Mouse (Mus musculus) forebrain, embryonic 10.5 days (tissue): Measurements from ENCODE around the gene Slc16a5. TPM values are rescaled to one million over a fixed set of nuclear protein-coding genes. Genes with fewer than 3 reads are reported as not detected.

Source experiments
- DNase-seq: peaks from one replicate; pipeline ENCODE4 v3.0.0-alpha.2; 2017; ENCODE audit warnings: low spot score; ENCODE audit errors: extremely low spot score
- H3K27ac ChIP-seq: fragments of 300-500 bp; sonication (generic); 2 replicates; pipeline ENCODE4 v1.5.1; 2016; ENCODE audit warnings: mild to moderate bottlenecking
- H3K27me3 ChIP-seq: fragments of 300-500 bp; sonication (generic); 2 replicates; pipeline ENCODE4 v1.6.1; 2016; ENCODE audit warnings: mild to moderate bottlenecking; ENCODE audit not compliant: poor library complexity, severe bottlenecking
- H3K36me3 ChIP-seq: fragments of 300-500 bp; sonication (generic); replicated peaks from 2 replicates; pipeline ENCODE4 v1.6.1; 2016; ENCODE audit warnings: mild to moderate bottlenecking, moderate library complexity
- H3K4me1 ChIP-seq: fragments of 300-500 bp; sonication (generic); 2 replicates; pipeline ENCODE4 v1.6.1; 2016
- H3K4me3 ChIP-seq: fragments of 300-500 bp; sonication (generic); 2 replicates; pipeline ENCODE4 v1.5.1; 2016; ENCODE audit warnings: mild to moderate bottlenecking, moderate library complexity
- H3K9me3 ChIP-seq: fragments of 300-500 bp; sonication (generic); 2 replicates; pipeline ENCODE4 v1.6.1; 2016; ENCODE audit warnings: mild to moderate bottlenecking, moderate library complexity
- WGBS: fragments of 180-500 bp; shearing (Covaris S2); methylation state at CpG from one replicate; pipeline ENCODE4 v1.1.7; 2016; 5-methylcytosine and 5-hydroxymethylcytosine counted together
- microRNA-seq: library from miRNA; unstranded; fragments of <30 nt; microRNA quantifications from one replicate; pipeline ENCODE4, GENCODE M21; 2017
- polyA plus RNA-seq: library from polyadenylated mRNA; unstranded; fragments of >200 nt; fragmentation: Nextera tagmentation; extraction: Ambion mirVana; gene quantifications from 2 replicates; pipeline ENCODE4 v1.2.1, GENCODE M21; 2016

Gene Slc16a5
- polyA plus RNA-seq, 1 experiment from 2014 or later: 0.19 TPM

GRCm38 (mm10) chr11:115514238-115514663 is 52.0 kb downstream of the Slc16a5 start, which contains the start of gene Jpt1:
TSS of gene Jpt1 (minus strand) at chr11:115514387.
- H3K4me1 ChIP-seq: peaks cover 51% of the 10 kb centered on the region
- no peaks in the 10 kb centered on the region for H3K27me3 ChIP-seq
- peak; percentile 93 for DNase-seq
- peak within 1 kb of the TSS; percentile 99 for H3K27ac ChIP-seq
- under 1% methylated on average over 24 of the region's 24 CpGs for WGBS
- 0 out of 2 replicates have a peak, but pooled peaks cover 6% of the 10 kb centered on the region for H3K36me3 ChIP-seq
- H3K4me3 ChIP-seq: peak within 1 kb of the TSS; percentile 99
- H3K9me3 ChIP-seq: no peaks in the 10 kb centered on the region

DNA sequence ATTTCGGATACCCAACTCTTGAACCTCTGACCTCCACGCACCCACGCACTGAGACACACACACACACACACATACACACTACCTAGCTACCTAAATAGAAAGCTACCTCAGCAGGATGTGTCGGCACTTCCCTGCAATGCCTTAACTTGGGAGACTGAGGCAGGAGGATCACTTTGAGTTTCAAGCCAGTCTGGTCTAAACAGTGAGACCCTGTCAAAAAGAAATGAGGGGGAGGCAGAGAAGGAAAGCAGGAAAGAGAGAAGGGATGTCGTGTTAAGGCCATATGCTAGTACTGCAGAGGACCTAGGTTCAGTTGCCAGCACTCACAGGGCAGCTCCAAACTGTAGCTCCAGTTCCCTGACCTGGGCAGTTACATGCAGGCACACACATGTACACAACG is 52.7 kb downstream of the Slc16a5 start:
- no peak for DNase-seq
- 74% methylated on average over 6 of the region's 6 CpGs for WGBS
- peaks cover 47% of the 10 kb centered on the region for H3K4me1 ChIP-seq
- no peaks in the 10 kb centered on the region for H3K9me3 ChIP-seq
- peak overlapping the region; percentile 99 for H3K4me3 ChIP-seq
- H3K27me3 ChIP-seq: no peaks in the 10 kb centered on the region
- peak overlapping the region; percentile 99 for H3K27ac ChIP-seq
- H3K36me3 ChIP-seq: 0 out of 2 replicates have a peak, but pooled peaks cover 6% of the 10 kb centered on the region

DNA sequence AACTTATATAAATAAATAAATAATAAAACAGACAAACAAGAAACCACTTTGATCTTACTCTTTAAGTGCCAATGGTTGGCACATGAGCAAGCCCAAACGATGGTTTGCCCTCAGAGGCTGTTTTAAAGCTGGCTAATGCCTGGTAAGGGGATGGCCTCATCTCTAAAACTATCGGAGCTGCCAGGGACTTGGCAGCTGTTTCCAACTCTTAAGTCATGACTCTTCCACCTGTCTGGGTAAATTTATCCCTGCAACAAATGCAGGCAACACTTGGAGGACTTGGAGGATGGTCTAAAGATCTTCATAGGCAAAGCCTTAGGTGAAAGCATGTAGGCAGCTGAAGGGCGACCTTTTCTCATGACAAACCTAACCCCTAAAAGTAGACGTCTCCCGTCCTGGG is 54.7 kb downstream of the Slc16a5 start:
- peaks cover 15% of the 10 kb centered on the region for H3K36me3 ChIP-seq
- H3K27me3 ChIP-seq: no peaks in the 10 kb centered on the region
- H3K4me3 ChIP-seq: no peak overlapping the region
- WGBS: 89% methylated on average over 5 of the region's 5 CpGs
- DNase-seq: no peak
- no peaks in the 10 kb centered on the region for H3K9me3 ChIP-seq
- peaks cover 27% of the 10 kb centered on the region for H3K4me1 ChIP-seq
- no peak overlapping the region for H3K27ac ChIP-seq

DNA sequence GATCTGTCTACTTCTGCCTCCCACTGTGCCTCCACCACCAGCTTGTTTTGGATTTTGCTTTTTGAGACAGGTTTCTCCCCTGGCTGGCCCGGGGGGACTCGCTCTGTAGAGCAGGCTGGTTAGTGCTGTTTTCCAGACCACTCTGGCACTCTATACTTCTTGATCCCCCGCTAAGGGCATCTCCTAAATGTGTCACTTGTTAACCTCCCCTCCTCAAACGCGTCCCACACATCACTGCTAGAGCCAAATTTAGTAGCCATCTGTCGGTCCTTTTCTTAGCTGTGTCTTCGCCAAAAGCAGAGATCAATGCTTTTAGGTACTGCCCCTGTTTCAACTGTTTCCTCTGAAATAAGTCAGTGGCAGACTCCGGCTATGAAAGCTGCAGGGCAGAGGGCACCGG is 56.4 kb downstream of the Slc16a5 start:
- Histone ChIP-seq H3K27ac (no peak overlapping the region), H3K4me1 (peaks cover 11% of the 10 kb centered on the region), H3K27me3 (no peaks in the 10 kb centered on the region), H3K36me3 (peaks cover 26% of the 10 kb centered on the region), H3K4me3 (no peak overlapping the region), H3K9me3 (no peaks in the 10 kb centered on the region)
- WGBS: 79% methylated on average over 9 of the region's 9 CpGs
- DNase-seq: no peak

- Histone ChIP-seq H3K4me3 (no peak overlapping the region), H3K27me3 (no peaks in the 10 kb centered on the region), H3K9me3 (no peaks in the 10 kb centered on the region), H3K4me1 (peaks cover 9% of the 10 kb centered on the region), H3K36me3 (peaks cover 35% of the 10 kb centered on the region), H3K27ac (no peak overlapping the region)
- 89% methylated on average over 3 of the region's 3 CpGs for WGBS
- no peak for DNase-seq
These were observed 57.3 kb downstream of the Slc16a5 start for GRCm38 (mm10) chr11:115519581-115519980.

GRCm38 (mm10) chr11:115520218-115520617 is 57.9 kb downstream of the Slc16a5 start:
- WGBS: 78% methylated on average over 2 of the region's 2 CpGs
- Histone ChIP-seq H3K4me1 (peaks cover 2% of the 10 kb centered on the region), H3K36me3 (peaks cover 41% of the 10 kb centered on the region), H3K4me3 (no peak overlapping the region), H3K27me3 (no peaks in the 10 kb centered on the region), H3K27ac (no peak overlapping the region), H3K9me3 (no peaks in the 10 kb centered on the region)
- DNase-seq: no peak

- H3K4me1 ChIP-seq: no peaks in the 10 kb centered on the region
- H3K27ac ChIP-seq: no peak overlapping the region
- 86% methylated on average over 4 of the region's 4 CpGs for WGBS
- peaks cover 50% of the 10 kb centered on the region for H3K36me3 ChIP-seq
- no peak for DNase-seq
- no peaks in the 10 kb centered on the region for H3K9me3 ChIP-seq
- no peak overlapping the region for H3K4me3 ChIP-seq
- H3K27me3 ChIP-seq: no peaks in the 10 kb centered on the region
These were observed 58.8 kb downstream of the Slc16a5 start for GRCm38 (mm10) chr11:115521080-115521479.

- Histone ChIP-seq H3K4me1 (no peaks in the 10 kb centered on the region), H3K4me3 (no peak overlapping the region), H3K36me3 (peaks cover 62% of the 10 kb centered on the region), H3K27ac (no peak overlapping the region), H3K27me3 (no peaks in the 10 kb centered on the region), H3K9me3 (no peaks in the 10 kb centered on the region)
- WGBS: 86% methylated on average over 2 of the region's 2 CpGs
- no peak for DNase-seq
These were observed 60.0 kb downstream of the Slc16a5 start for GRCm38 (mm10) chr11:115522238-115522637.

GRCm38 (mm10) chr11:115522703-115523102 is 60.4 kb downstream of the Slc16a5 start:
- no peaks in the 10 kb centered on the region for H3K9me3 ChIP-seq
- H3K27ac ChIP-seq: no peak overlapping the region
- 77% methylated on average over 2 of the region's 2 CpGs for WGBS
- no peaks in the 10 kb centered on the region for H3K27me3 ChIP-seq
- DNase-seq: no peak
- peaks cover 66% of the 10 kb centered on the region for H3K36me3 ChIP-seq
- H3K4me1 ChIP-seq: no peaks in the 10 kb centered on the region
- no peak overlapping the region for H3K4me3 ChIP-seq

Small RNAs within 50 kb of the gene (microRNA-seq; reads per million reads assigned to microRNA genes)
- gene Mir3968: not detected

Other genes starting within 250 kb of the Slc16a5 start
- gene Grin2c, start 195.2 kb upstream of the Slc16a5 start, polyA plus RNA-seq: not detected in 2 replicates
- gene Fdxr, start 185.4 kb upstream of the Slc16a5 start, polyA plus RNA-seq: 16.3 and 17.5 TPM in 2 replicates
- gene Fads6, start 164.8 kb upstream of the Slc16a5 start, polyA plus RNA-seq: 0.45 and 0.49 TPM in 2 replicates
- gene Otop2, start 155.3 kb upstream of the Slc16a5 start, polyA plus RNA-seq: 0.12 TPM in 1 of 2 replicates, not detected in the other
- gene Ush1g, start 140.4 kb upstream of the Slc16a5 start, polyA plus RNA-seq: 0.05 TPM in 1 of 2 replicates, not detected in the other
- not detected in 2 replicates for gene Otop3, start 127.7 kb upstream of the Slc16a5 start, polyA plus RNA-seq
- 16.2 and 18.2 TPM in 2 replicates for gene Hid1, start 94.7 kb upstream of the Slc16a5 start, polyA plus RNA-seq
- gene Cdr2l, start 80.6 kb upstream of the Slc16a5 start, polyA plus RNA-seq: 21.1 and 21.8 TPM in 2 replicates
- gene Mrpl58, start 58.7 kb upstream of the Slc16a5 start, polyA plus RNA-seq: 275 and 277 TPM in 2 replicates
- 877 and 886 TPM in 2 replicates for gene Atp5h, start 42.5 kb upstream of the Slc16a5 start, polyA plus RNA-seq
- 8.9 and 10.3 TPM in 2 replicates for gene Kctd2, start 42.3 kb upstream of the Slc16a5 start, polyA plus RNA-seq
- 0.15 and 0.19 TPM in 2 replicates for gene Trim80, start 21.9 kb upstream of the Slc16a5 start, polyA plus RNA-seq
- 8.1 and 8.2 TPM in 2 replicates for gene Armc7, start 13.2 kb downstream of the Slc16a5 start, polyA plus RNA-seq
- 93.2 and 94.5 TPM in 2 replicates for gene Nt5c, start 29.4 kb downstream of the Slc16a5 start, polyA plus RNA-seq
- gene Jpt1, start 51.9 kb downstream of the Slc16a5 start, polyA plus RNA-seq: 719 and 771 TPM in 2 replicates
- gene Sumo2, start 73.8 kb downstream of the Slc16a5 start, polyA plus RNA-seq: 1,497 and 1,498 TPM in 2 replicates
- gene Nup85, start 102.0 kb downstream of the Slc16a5 start, polyA plus RNA-seq: 281 and 299 TPM in 2 replicates
- 106 TPM in 2 replicates for gene Mrps7, start 141.5 kb downstream of the Slc16a5 start, polyA plus RNA-seq
- 29.6 and 35.0 TPM in 2 replicates for gene Gga3, start 141.6 kb downstream of the Slc16a5 start, polyA plus RNA-seq
- gene Mif4gd, start 150.5 kb downstream of the Slc16a5 start, polyA plus RNA-seq: 20.3 and 23.8 TPM in 2 replicates
- 25.6 and 26.2 TPM in 2 replicates for gene Slc25a19, start 165.8 kb downstream of the Slc16a5 start, polyA plus RNA-seq
- gene Grb2, start 246.1 kb downstream of the Slc16a5 start, polyA plus RNA-seq: 74.4 and 79.6 TPM in 2 replicates